Mouse (Mus musculus): ENCODE data around the gene Oog1. TPM values are rescaled to one million over a fixed set of nuclear protein-coding genes. Genes with fewer than 3 reads are reported as not detected.

The Oog1 gene
- 0.12 TPM in 1 of 2 replicates, not detected in the other for polyA plus RNA-seq (2012; rRNA removed; ENCODE audit: low replicate concordance)

DNA sequence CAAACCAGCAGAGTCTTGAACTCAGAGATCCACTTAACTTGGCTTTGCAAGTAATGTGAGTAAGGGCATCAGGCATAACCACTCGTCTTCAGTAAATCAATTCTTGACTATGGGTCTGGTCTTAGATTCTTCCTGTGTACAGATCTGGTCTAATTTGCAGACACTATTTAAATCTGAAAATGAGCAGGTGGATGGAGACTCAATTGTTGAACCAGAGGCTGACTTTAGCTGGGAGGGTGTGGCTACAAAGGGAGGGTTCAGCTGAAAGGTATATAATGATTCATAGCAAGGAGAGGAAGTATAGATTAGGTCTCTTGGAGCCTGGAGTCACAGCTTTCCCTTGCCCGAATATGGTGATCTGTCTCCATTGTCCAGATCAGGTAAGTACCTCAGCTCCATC, at the start of gene Oog1:
Oog1 (plus strand) TSS at position 301 of the 400 bp plus-strand sequence.

GRCm38 (mm10) chr12:87618569-87618968, 16.1 kb downstream of the Oog1 start, which contains the start of gene Gm4027:
Gene Gm4027, plus strand, starts transcription at chr12:87618869.

GRCm38 (mm10) chr12:87644520-87644919, 42.0 kb downstream of the Oog1 start, which contains the start of gene Gm16381:
Gene Gm16381, minus strand, starts transcription at chr12:87644620.

Other genes starting within 250 kb of the Oog1 start
- gene Sptlc2, start 214.3 kb upstream of the Oog1 start, polyA plus RNA-seq (2012; rRNA removed; ENCODE audit: low replicate concordance), result 13.5 and 16.8 TPM in 2 replicates
- 20.2 and 21.2 TPM in 2 replicates for gene Slirp, start 158.8 kb upstream of the Oog1 start, polyA plus RNA-seq (2012; rRNA removed; ENCODE audit: low replicate concordance)
- 10.2 and 22.3 TPM in 2 replicates for gene Alkbh1, start 158.7 kb upstream of the Oog1 start, polyA plus RNA-seq (2012; rRNA removed; ENCODE audit: low replicate concordance)
- 10.7 and 15.6 TPM in 2 replicates for gene Snw1, start 130.4 kb upstream of the Oog1 start, polyA plus RNA-seq (2012; rRNA removed; ENCODE audit: low replicate concordance)
- not detected in 2 replicates for gene Gm5788, start 108.0 kb upstream of the Oog1 start, polyA plus RNA-seq (2012; rRNA removed; ENCODE audit: low replicate concordance)
- not detected in 2 replicates for gene Gm8300, start 88.4 kb upstream of the Oog1 start, polyA plus RNA-seq (2012; rRNA removed; ENCODE audit: low replicate concordance)
- gene Gm4027, start 16.2 kb downstream of the Oog1 start, polyA plus RNA-seq (2012; rRNA removed; ENCODE audit: low replicate concordance), result not detected in 2 replicates
- not detected in 2 replicates for gene Gm16381, start 41.9 kb downstream of the Oog1 start, polyA plus RNA-seq (2012; rRNA removed; ENCODE audit: low replicate concordance)
- not detected in 2 replicates for gene Gm21319, start 173.1 kb downstream of the Oog1 start, polyA plus RNA-seq (2012; rRNA removed; ENCODE audit: low replicate concordance)
- gene Gm21936, start 192.8 kb downstream of the Oog1 start, polyA plus RNA-seq (2012; rRNA removed; ENCODE audit: low replicate concordance), result not detected in 2 replicates
- gene BB287469, start 213.9 kb downstream of the Oog1 start, polyA plus RNA-seq (2012; rRNA removed; ENCODE audit: low replicate concordance), result not detected in 2 replicates
- gene Gm2001, start 239.7 kb downstream of the Oog1 start, polyA plus RNA-seq (2012; rRNA removed; ENCODE audit: low replicate concordance), result not detected in 2 replicates

Measured in subcutaneous adipose tissue, adult 2 months (tissue).